Mouse (Mus musculus) left cerebral cortex, postnatal 25 days (tissue): Measurements from ENCODE around the gene Armcx5. TPM values are rescaled to one million over a fixed set of nuclear protein-coding genes. Genes with fewer than 3 reads are reported as not detected.
"Not testable (repeated sequence)": the region's sequence is repeated elsewhere in the genome, so short reads cannot be mapped to it uniquely, and the experiment has no call there.

ENCODE experiments used
- DNase-seq, 2 experiments: peaks; one replicate each; pipeline ENCODE4 v3.0.0; 2022; ENCODE audit warnings: low spot score in 2 of 2, mixed read lengths in 1 of 2
- intact Hi-C: fragments of 180-260 bp; cut with DNase I; formaldehyde crosslinking; loops from one replicate; pipeline ENCODE4 v1.15.1; 2025
- total RNA-seq, 2 experiments: library from RNA; stranded (reverse); gene quantifications; 2 replicates each; pipeline ENCODE4 v1.2.3; 2021

The Armcx5 gene
- total RNA-seq: 10 to 100 TPM; 29.2 to 32.7 TPM

- DNase-seq: peak; percentile 86 to 93
- intact Hi-C loops: loop anchor here (10.0 kb wide), 1 partner anchor 52 kb away; the partner anchor contains the start of gene Bhlhb9
Measured at GRCm38 (mm10) chrX:135742304-135743055, at the start of gene Armcx5, which contains the start of gene Gprasp1. TSS of gene Armcx5 (plus strand) at chrX:135742733. TSS of gene Gprasp1 (plus strand) at chrX:135742733.

- intact Hi-C loops: no loop called here
- DNase-seq: no peak
Measured at GRCm38 (mm10) chrX:135693633-135694032, 48.9 kb upstream of the Armcx5 start, which contains the start of gene Tcp11x2. TSS of gene Tcp11x2 (minus strand) at chrX:135693790.

- intact Hi-C loops: no loop called here
- DNase-seq: no peak
Measured at GRCm38 (mm10) chrX:135703111-135703510, 39.4 kb upstream of the Armcx5 start.

GRCm38 (mm10) chrX:135704349-135704748, 38.2 kb upstream of the Armcx5 start:
- intact Hi-C loops: no loop called here
- peak in 1 of 2 experiments; percentile 3 for DNase-seq

- intact Hi-C loops: no loop called here
- DNase-seq: no peak
Measured at GRCm38 (mm10) chrX:135712845-135713244, 29.7 kb upstream of the Armcx5 start.

- no peak for DNase-seq
- intact Hi-C loops: no loop called here
Measured at GRCm38 (mm10) chrX:135725161-135725560, 17.4 kb upstream of the Armcx5 start, which contains the start of gene Tmsb15a. TSS of gene Tmsb15a (minus strand) at chrX:135725261.

GRCm38 (mm10) chrX:135738730-135739520, 3.6 kb upstream of the Armcx5 start:
- intact Hi-C loops: no loop called here
- no peak for DNase-seq

- intact Hi-C loops: loop anchor here (10.0 kb wide), 1 partner anchor 52 kb away; the partner anchor contains the start of gene Bhlhb9
- DNase-seq: no peak
Measured at GRCm38 (mm10) chrX:135743056-135743355, 473 bp downstream of the Armcx5 start.

- intact Hi-C loops: loop anchor here (10.0 kb wide), 1 partner anchor 49 kb away; the partner anchor contains the start of gene Bhlhb9
- DNase-seq: not testable (repeated sequence)
Measured at GRCm38 (mm10) chrX:135745376-135745775, 2.8 kb downstream of the Armcx5 start.

- intact Hi-C loops: no loop called here
- peak; percentile 69 to 79 for DNase-seq
Measured at GRCm38 (mm10) chrX:135752832-135753231, 10.3 kb downstream of the Armcx5 start.

GRCm38 (mm10) chrX:135761707-135762106, 19.2 kb downstream of the Armcx5 start:
- intact Hi-C loops: loop anchor here (5.0 kb wide), 1 partner anchor 36 kb away; the partner anchor contains the start of gene Bhlhb9
- peak; percentile 28 to 39 for DNase-seq

- DNase-seq: no peak
- intact Hi-C loops: no loop called here
Measured at GRCm38 (mm10) chrX:135768043-135768548, 25.6 kb downstream of the Armcx5 start.

GRCm38 (mm10) chrX:135768565-135768964, 26.0 kb downstream of the Armcx5 start:
- no peak for DNase-seq
- intact Hi-C loops: no loop called here

- intact Hi-C loops: loop anchor here (10.0 kb wide), 1 partner anchor 47 kb away; the partner anchor contains the start of genes Armcx5 and Gprasp1
- no peak for DNase-seq
Measured at GRCm38 (mm10) chrX:135791536-135791935, 49.0 kb downstream of the Armcx5 start.

- peak in 1 of 2 experiments; percentile 49 for DNase-seq
- intact Hi-C loops: loop anchor here (10.0 kb wide), 1 partner anchor 48 kb away; the partner anchor contains the start of genes Armcx5 and Gprasp1
Measured at GRCm38 (mm10) chrX:135792326-135792725, 49.8 kb downstream of the Armcx5 start.

- intact Hi-C loops: loop anchor here (5.0 to 10.0 kb wide), 2 partner anchors 33 to 51 kb away; partner anchors contain the start of genes Armcx5 and Gprasp1
- DNase-seq: peak; percentile 62 to 64
Measured at GRCm38 (mm10) chrX:135795591-135796304, 53.2 kb downstream of the Armcx5 start.

- intact Hi-C loops: loop anchor here (5.0 to 10.0 kb wide), 2 partner anchors 34 to 52 kb away; partner anchors contain the start of genes Armcx5 and Gprasp1
- DNase-seq: not testable (repeated sequence)
Measured at GRCm38 (mm10) chrX:135796305-135797211, 54.0 kb downstream of the Armcx5 start.
